Mouse (Mus musculus) B cell, adult 62 days (primary cell): Measurements from ENCODE around the gene Gm28053. TPM values are rescaled to one million over a fixed set of nuclear protein-coding genes. Genes with fewer than 3 reads are reported as not detected.

Source experiments
- total RNA-seq: library from RNA; stranded (reverse); gene quantifications from 4 replicates; pipeline ENCODE4 v1.2.4, GENCODE M21; 2023

The Gm28053 gene
- 34.6 to 42.0 TPM (median 40.8 TPM) in 4 replicates for total RNA-seq

GRCm38 (mm10) chr6:48718455-48718854, at the start of gene Gm28053, which contains the start of gene Gimap7:
TSS of gene Gm28053 (plus strand) at chr6:48718607.
TSS of gene Gimap7 (plus strand) at chr6:48718621.

GRCm38 (mm10) chr6:48675931-48676859, 42.2 kb upstream of the Gm28053 start, which contains the start of gene Gimap9:
TSS of gene Gimap9 (plus strand) at chr6:48676129.

GRCm38 (mm10) chr6:48684319-48684718, 34.1 kb upstream of the Gm28053 start, which contains the start of gene Gimap4:
TSS of gene Gimap4 (plus strand) at chr6:48684549.

GRCm38 (mm10) chr6:48738961-48739779, 20.8 kb downstream of the Gm28053 start, which contains the start of gene Gimap1:
TSS of gene Gimap1 (plus strand) at chr6:48739054.

GRCm38 (mm10) chr6:48745959-48746889, 27.8 kb downstream of the Gm28053 start, which contains the start of gene Gimap5:
TSS of gene Gimap5 (plus strand) at chr6:48746197.

GRCm38 (mm10) chr6:48770696-48771095, 52.3 kb downstream of the Gm28053 start, which contains the start of gene Gimap3:
TSS of gene Gimap3 (minus strand) at chr6:48770851.

Other genes with a start within 250 kb of the Gm28053 start
- 0.60 to 1.6 TPM (median 0.81 TPM) in 3 of 4 replicates, not detected in the other for gene Atp6v0e2, start 181.0 kb upstream of the Gm28053 start, total RNA-seq
- 37.3 to 57.1 TPM (median 41.3 TPM) in 4 replicates for gene Lrrc61, start 163.8 kb upstream of the Gm28053 start, total RNA-seq
- gene Rarres2, start 145.8 kb upstream of the Gm28053 start, total RNA-seq = 0.86 to 0.88 TPM in 2 of 4 replicates, not detected in the others
- gene Gm45021, start 129.0 kb upstream of the Gm28053 start, total RNA-seq = not detected in 4 replicates
- 5.2 to 8.7 TPM (median 7.0 TPM) in 4 replicates for gene Repin1, start 124.7 kb upstream of the Gm28053 start, total RNA-seq
- 3.2 to 4.3 TPM in 2 of 4 replicates, not detected in the others for gene Gm44965, start 124.7 kb upstream of the Gm28053 start, total RNA-seq
- gene Zfp775, start 116.5 kb upstream of the Gm28053 start, total RNA-seq = 2.6 to 7.6 TPM (median 3.5 TPM) in 4 replicates
- 0.15 TPM in 1 of 4 replicates, not detected in the others for gene AI854703, start 91.8 kb upstream of the Gm28053 start, total RNA-seq
- gene Gimap8, start 71.4 kb upstream of the Gm28053 start, total RNA-seq = 120 to 134 TPM (median 126 TPM) in 4 replicates
- gene Gimap9, start 42.5 kb upstream of the Gm28053 start, total RNA-seq = 43.3 to 49.9 TPM (median 44.9 TPM) in 4 replicates
- gene Gimap4, start 34.1 kb upstream of the Gm28053 start, total RNA-seq = 125 to 156 TPM (median 132 TPM) in 4 replicates
- gene Gimap6, start 10.4 kb upstream of the Gm28053 start, total RNA-seq = 1,215 to 1,315 TPM (median 1,252 TPM) in 4 replicates
- 85.1 to 98.1 TPM (median 90.2 TPM) in 4 replicates for gene Gimap7, start within 50 bp of the Gm28053 start, total RNA-seq
- 111 to 129 TPM (median 124 TPM) in 4 replicates for gene Gimap1, start 20.4 kb downstream of the Gm28053 start, total RNA-seq
- gene Gimap5, start 27.6 kb downstream of the Gm28053 start, total RNA-seq = 100 to 107 TPM (median 105 TPM) in 4 replicates
- 155 to 167 TPM (median 164 TPM) in 4 replicates for gene Gimap3, start 52.2 kb downstream of the Gm28053 start, total RNA-seq
- 0.78 to 1.4 TPM (median 1.3 TPM) in 4 replicates for gene Tmem176a, start 122.3 kb downstream of the Gm28053 start, total RNA-seq
- gene Tmem176b, start 122.9 kb downstream of the Gm28053 start, total RNA-seq = 1.8 to 3.5 TPM (median 2.7 TPM) in 4 replicates
- gene Aoc1, start 154.3 kb downstream of the Gm28053 start, total RNA-seq = not detected in 4 replicates
- gene 1600015I10Rik, start 211.3 kb downstream of the Gm28053 start, total RNA-seq = not detected in 4 replicates